Mouse (Mus musculus) kidney, adult 2 months (tissue): ENCODE data around the gene Limk2. TPM values are rescaled to one million over a fixed set of nuclear protein-coding genes. Genes with fewer than 3 reads are reported as not detected.

Source experiments
- DNase-seq: peaks from one replicate; pipeline ENCODE4 v3.0.0; 2021
- H3K27ac ChIP-seq: fragments of 200-500 bp; 2 replicates; pipeline ENCODE4 v1.5.1; 2012; ENCODE audit warnings: low read depth, low read length, control low read depth, inconsistent platforms; ENCODE audit not compliant: insufficient read depth
- H3K27me3 ChIP-seq: fragments of 200-500 bp; replicated peaks from 2 replicates; pipeline ENCODE4 v1.6.1; 2012; ENCODE audit warnings: mild to moderate bottlenecking, moderate library complexity, low read length, inconsistent platforms; ENCODE audit not compliant: control insufficient read depth, insufficient read depth
- H3K36me3 ChIP-seq: fragments of 200-500 bp; 2 replicates; pipeline ENCODE4 v1.6.1; 2012; ENCODE audit warnings: mild to moderate bottlenecking, moderate library complexity, low read length, inconsistent platforms; ENCODE audit not compliant: control insufficient read depth, insufficient read depth
- H3K4me1 ChIP-seq: fragments of 200-500 bp; 2 replicates; pipeline ENCODE4 v1.6.1; 2011; ENCODE audit warnings: low read length; ENCODE audit not compliant: control insufficient read depth, insufficient read depth
- H3K4me3 ChIP-seq: fragments of 200-500 bp; 2 replicates; pipeline ENCODE4 v1.5.1; 2011; ENCODE audit warnings: mild to moderate bottlenecking, low read depth, low read length, control low read depth; ENCODE audit not compliant: insufficient read depth
- CTCF ChIP-seq: fragments of 200-500 bp; conservative IDR thresholded peaks from 2 replicates; pipeline ENCODE4 v1.5.1; 2011; ENCODE audit warnings: low read depth, mild to moderate bottlenecking, control low read depth, low read length, moderate library complexity, mixed read lengths; ENCODE audit not compliant: insufficient read depth, insufficient read length
- POLR2A ChIP-seq: fragments of 200-500 bp; IDR thresholded peaks from one replicate; pipeline ENCODE4 v1.6.1; 2011; ENCODE audit warnings: low read depth, low read length, control low read depth
- WGBS: fragments of 180-500 bp; shearing (Covaris S2); methylation state at CpG from one replicate; pipeline ENCODE4 v1.1.7; 2018; 5-methylcytosine and 5-hydroxymethylcytosine counted together
- polyA plus RNA-seq: library from polyadenylated mRNA; depleted of rRNA; stranded (reverse); fragments of >200 nt; gene quantifications from 2 replicates; pipeline ENCODE4 v1.2.3, GENCODE M21; 2012

Limk2 gene
- polyA plus RNA-seq, 1 experiment = 48.7 TPM

DNA sequence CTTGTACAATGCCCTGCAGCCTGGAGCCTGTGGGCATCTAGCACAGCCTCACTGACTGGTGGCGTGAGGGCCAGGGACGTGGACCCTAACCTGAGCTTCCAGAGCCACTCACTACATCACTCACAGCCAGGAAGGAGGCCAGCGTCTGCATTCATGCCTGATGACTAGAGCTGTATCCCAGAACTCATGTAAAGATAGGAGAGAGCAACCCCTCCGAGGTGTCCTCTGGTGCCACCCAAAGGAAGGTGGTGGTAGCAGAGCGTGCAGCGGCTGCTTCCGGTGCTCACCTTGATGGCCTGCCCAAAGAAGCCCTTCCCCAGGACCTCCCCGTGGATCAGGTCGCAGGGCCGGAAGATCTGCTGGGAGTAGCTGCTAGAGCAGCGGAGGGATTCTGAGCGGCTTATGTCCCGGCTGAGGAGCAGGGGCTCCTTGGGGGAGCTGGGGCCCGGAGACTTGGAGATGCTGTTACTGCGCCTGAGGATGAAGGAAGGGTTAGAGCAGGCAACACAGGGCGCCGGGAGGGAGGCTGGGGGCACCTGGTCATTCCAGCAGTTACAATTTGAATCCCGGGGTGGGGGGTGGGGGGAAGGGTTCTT, 55.9 kb downstream of the Limk2 start:
- Histone ChIP-seq H3K36me3 (no peaks in the 10 kb centered on the region), H3K4me1 (no peaks in the 10 kb centered on the region), H3K27ac (no peak overlapping the region), H3K4me3 (no peak overlapping the region), H3K27me3 (no peaks in the 10 kb centered on the region)
- WGBS = 65% methylated on average over 18 of the region's 18 CpGs
- TF ChIP-seq CTCF (peak; percentile 40; the same call in 1 of the 2 replicates), POLR2A (no peak)
- DNase-seq = no peak

- TF ChIP-seq CTCF (no peak), POLR2A (no peak)
- Histone ChIP-seq H3K27me3 (no peaks in the 10 kb centered on the region), H3K4me3 (no peak overlapping the region), H3K36me3 (no peaks in the 10 kb centered on the region), H3K4me1 (no peaks in the 10 kb centered on the region), H3K27ac (no peak overlapping the region)
- DNase-seq = no peak
- 93% methylated on average over 9 of the region's 9 CpGs for WGBS
These were observed 56.9 kb downstream of the Limk2 start for GRCm38 (mm10) chr11:3352131-3352530.

GRCm38 (mm10) chr11:3349343-3349695, 59.7 kb downstream of the Limk2 start:
- no peaks in the 10 kb centered on the region for H3K4me1 ChIP-seq
- H3K27me3 ChIP-seq = no peaks in the 10 kb centered on the region
- WGBS = 83% methylated on average over 4 of the region's 4 CpGs
- no peak overlapping the region for H3K4me3 ChIP-seq
- H3K36me3 ChIP-seq = no peaks in the 10 kb centered on the region
- no peak overlapping the region for H3K27ac ChIP-seq
- TF ChIP-seq POLR2A (no peak), CTCF (no peak)
- DNase-seq = no peak

GRCm38 (mm10) chr11:3348576-3349342, 60.2 kb downstream of the Limk2 start:
- H3K4me1 ChIP-seq = no peaks in the 10 kb centered on the region
- 46% methylated on average over 6 of the region's 6 CpGs for WGBS
- H3K4me3 ChIP-seq = no peak overlapping the region
- H3K36me3 ChIP-seq = no peaks in the 10 kb centered on the region
- DNase-seq = peak; percentile 43
- no peak overlapping the region for H3K27ac ChIP-seq
- no peaks in the 10 kb centered on the region for H3K27me3 ChIP-seq
- TF ChIP-seq POLR2A (no peak), CTCF (no peak)

DNA sequence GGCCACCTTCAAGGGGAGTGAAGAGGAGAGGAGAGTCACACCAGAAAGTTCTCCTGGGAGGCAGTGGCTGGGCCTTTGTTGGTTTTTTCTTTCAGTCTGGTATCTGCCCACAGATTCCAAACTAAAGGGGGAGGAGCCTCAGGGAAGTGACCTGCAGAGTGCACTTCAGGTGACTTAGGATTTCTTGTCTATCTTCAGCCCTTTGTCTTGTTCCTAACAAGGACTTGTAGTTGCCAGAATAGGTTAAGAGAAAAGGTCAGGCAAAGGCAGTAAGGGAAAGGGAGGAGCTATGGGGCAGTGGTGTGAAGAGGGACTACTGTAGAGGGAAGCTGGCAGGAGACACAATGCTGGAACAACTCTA, 61.2 kb downstream of the Limk2 start:
- Histone ChIP-seq H3K36me3 (no peaks in the 10 kb centered on the region), H3K27me3 (no peaks in the 10 kb centered on the region), H3K4me3 (no peak overlapping the region), H3K27ac (no peak overlapping the region), H3K4me1 (no peaks in the 10 kb centered on the region)
- DNase-seq = no peak
- TF ChIP-seq POLR2A (no peak), CTCF (no peak)

DNA sequence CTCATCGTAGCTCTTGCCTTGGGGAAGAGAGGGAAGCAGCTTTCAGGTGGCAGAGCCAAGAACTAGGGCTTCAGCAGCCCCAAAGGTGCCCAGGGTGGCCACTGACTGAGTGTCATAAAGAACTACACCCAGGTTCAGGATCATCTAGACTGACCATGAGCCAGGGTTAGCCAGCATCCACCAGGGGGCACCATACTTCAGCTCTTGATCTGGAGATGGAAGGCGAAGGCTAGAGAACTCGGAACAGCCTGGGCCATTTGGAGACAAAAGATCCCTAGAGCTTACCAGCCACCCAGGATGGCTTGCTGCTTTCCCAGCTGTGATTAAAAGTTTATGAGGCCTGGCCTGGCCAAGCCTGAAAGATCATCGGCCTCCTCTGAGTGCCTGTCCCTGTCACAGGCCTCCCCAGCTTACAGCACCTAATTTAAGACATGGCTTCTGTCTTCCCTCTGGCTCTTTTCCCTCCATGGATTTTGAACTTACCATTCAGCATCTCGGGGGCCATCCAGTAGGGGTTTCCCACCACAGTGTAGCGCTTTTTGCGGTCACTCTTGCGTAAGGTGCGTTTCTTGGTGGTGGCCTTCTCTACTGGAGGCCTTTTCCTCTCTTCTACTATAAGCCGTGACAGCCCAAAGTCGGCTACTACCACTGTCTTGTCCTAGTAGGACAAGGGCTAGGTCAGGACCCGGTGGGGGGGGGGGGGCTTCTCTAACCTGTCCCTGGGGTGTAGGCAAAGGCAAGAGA, 61.7 kb downstream of the Limk2 start:
- Histone ChIP-seq H3K4me1 (no peaks in the 10 kb centered on the region), H3K27ac (no peak overlapping the region), H3K27me3 (no peaks in the 10 kb centered on the region), H3K36me3 (no peaks in the 10 kb centered on the region), H3K4me3 (no peak overlapping the region)
- peak; percentile 88 for DNase-seq
- TF ChIP-seq CTCF = peak; percentile 89
- TF ChIP-seq POLR2A = no peak
- WGBS = 64% methylated on average over 12 of the region's 12 CpGs

GRCm38 (mm10) chr11:3346351-3346750, 62.6 kb downstream of the Limk2 start:
- no peak for DNase-seq
- TF ChIP-seq POLR2A = no peak
- no peak for TF ChIP-seq CTCF
- Histone ChIP-seq H3K27me3 (no peaks in the 10 kb centered on the region), H3K27ac (no peak overlapping the region), H3K36me3 (no peaks in the 10 kb centered on the region), H3K4me1 (no peaks in the 10 kb centered on the region), H3K4me3 (no peak overlapping the region)
- WGBS = 83% methylated on average over 7 of the region's 7 CpGs
